Mouse (Mus musculus) kidney, embryonic 14.5 days (tissue): ENCODE results near the gene Pnkp. TPM values are rescaled to one million over a fixed set of nuclear protein-coding genes. Genes with fewer than 3 reads are reported as not detected.

Experiments used
- ATAC-seq: fragments of 200-750 bp; cut with Nextera tagmentation; 2 replicates; pipeline ENCODE4 v1.8.0; 2017; ENCODE audit warnings: moderate number of reproducible peaks, mild to moderate bottlenecking, moderate TSS enrichment, moderate library complexity; ENCODE audit not compliant: low FRiP score, low TSS enrichment
- H3K27ac ChIP-seq: fragments of 300-500 bp; sonication (generic); 2 replicates; pipeline ENCODE4 v1.5.1; 2014; ENCODE audit warnings: low read depth, mild to moderate bottlenecking, low read length, moderate library complexity, mixed read lengths
- H3K27me3 ChIP-seq: fragments of 300-500 bp; sonication (generic); 2 replicates; pipeline ENCODE4 v1.6.1; 2014; ENCODE audit warnings: mild to moderate bottlenecking, low read length; ENCODE audit not compliant: control insufficient read depth, insufficient read depth
- H3K36me3 ChIP-seq: fragments of 300-500 bp; sonication (generic); 2 replicates; pipeline ENCODE4 v1.6.1; 2014; ENCODE audit warnings: low read length, mixed read lengths; ENCODE audit not compliant: control insufficient read depth, insufficient read depth
- H3K4me1 ChIP-seq: fragments of 300-500 bp; sonication (generic); 2 replicates; pipeline ENCODE4 v1.6.1; 2014; ENCODE audit warnings: low read length, mixed read lengths; ENCODE audit not compliant: control insufficient read depth, insufficient read depth
- H3K4me2 ChIP-seq: fragments of 300-500 bp; sonication (generic); replicated peaks from 2 replicates; pipeline ENCODE4 v1.6.1; 2014; ENCODE audit warnings: low read depth, mild to moderate bottlenecking, low read length
- H3K4me3 ChIP-seq: fragments of 300-500 bp; sonication (generic); 2 replicates; pipeline ENCODE4 v1.5.1; 2014; ENCODE audit warnings: mild to moderate bottlenecking, low read length
- H3K9ac ChIP-seq: fragments of 300-500 bp; sonication (generic); 2 replicates; pipeline ENCODE4 v1.6.1; 2014; ENCODE audit warnings: low read depth, mild to moderate bottlenecking, low read length, moderate library complexity
- H3K9me3 ChIP-seq: fragments of 300-500 bp; sonication (generic); 2 replicates; pipeline ENCODE4 v1.6.1; 2016; ENCODE audit warnings: low read length; ENCODE audit not compliant: control insufficient read depth
- WGBS: fragments of 180-500 bp; shearing (Covaris S2); extraction: QIAGEN DNeasy Blood & Tissue Kit; methylation state at CpG from one replicate; pipeline ENCODE4 v1.1.7; 2014; 5-methylcytosine and 5-hydroxymethylcytosine counted together
- polyA plus RNA-seq: library from polyadenylated mRNA; unstranded; fragments of >200 nt; fragmentation: Nextera tagmentation; extraction: Ambion mirVana; gene quantifications from 2 replicates; pipeline ENCODE4 v1.2.1, GENCODE M21; 2014

Gene Pnkp
- polyA plus RNA-seq, 1 experiment from 2014 or later = 30.4 TPM

GRCm38 (mm10) chr7:44853065-44853464, 3.9 kb upstream of the Pnkp start:
- no peaks in the 10 kb centered on the region for H3K27me3 ChIP-seq
- no peak for ATAC-seq
- no peak overlapping the region for H3K4me2 ChIP-seq
- H3K27ac ChIP-seq = no peak overlapping the region
- no peaks in the 10 kb centered on the region for H3K9me3 ChIP-seq
- H3K36me3 ChIP-seq = peaks cover 16% of the 10 kb centered on the region; the same call in 1 of the 2 replicates
- H3K4me3 ChIP-seq = no peak overlapping the region; the same call in 1 of the 2 replicates
- peaks cover 31% of the 10 kb centered on the region for H3K4me1 ChIP-seq
- no peak overlapping the region for H3K9ac ChIP-seq
- WGBS = 100% methylated on average over 2 of the region's 2 CpGs

GRCm38 (mm10) chr7:44853596-44854355, 3.2 kb upstream of the Pnkp start:
- Histone ChIP-seq H3K36me3 (peaks cover 16% of the 10 kb centered on the region; the same call in 1 of the 2 replicates), H3K4me1 (peaks cover 38% of the 10 kb centered on the region), H3K4me3 (peak overlapping the region; percentile 40), H3K27me3 (no peaks in the 10 kb centered on the region), H3K4me2 (peak overlapping the region; percentile 66), H3K9ac (peak overlapping the region; percentile 52), H3K9me3 (no peaks in the 10 kb centered on the region), H3K27ac (peak overlapping the region; percentile 94)
- WGBS = 23% methylated on average over 26 of the region's 26 CpGs
- no peak for ATAC-seq

GRCm38 (mm10) chr7:44854356-44855031, 2.4 kb upstream of the Pnkp start:
- H3K36me3 ChIP-seq = peaks cover 16% of the 10 kb centered on the region; the same call in 1 of the 2 replicates
- 1% methylated on average over 45 of the region's 45 CpGs for WGBS
- ATAC-seq = peak; percentile 48
- no peaks in the 10 kb centered on the region for H3K27me3 ChIP-seq
- peaks cover 38% of the 10 kb centered on the region for H3K4me1 ChIP-seq
- H3K9me3 ChIP-seq = no peaks in the 10 kb centered on the region
- H3K27ac ChIP-seq = peak overlapping the region; percentile 94
- peak overlapping the region; percentile 52 for H3K9ac ChIP-seq
- H3K4me3 ChIP-seq = peak overlapping the region; percentile 40
- peak overlapping the region; percentile 66 for H3K4me2 ChIP-seq

- Histone ChIP-seq H3K36me3 (peaks cover 16% of the 10 kb centered on the region; the same call in 1 of the 2 replicates), H3K9ac (peak overlapping the region; percentile 52; the same call in 1 of the 2 replicates), H3K27me3 (no peaks in the 10 kb centered on the region), H3K4me3 (peak overlapping the region; percentile 40), H3K27ac (peak overlapping the region; percentile 94), H3K4me1 (peaks cover 38% of the 10 kb centered on the region), H3K9me3 (no peaks in the 10 kb centered on the region), H3K4me2 (peak overlapping the region; percentile 66)
- 42% methylated on average over 10 of the region's 10 CpGs for WGBS
- ATAC-seq = no peak
Measured at GRCm38 (mm10) chr7:44855036-44855435, 1.9 kb upstream of the Pnkp start.

GRCm38 (mm10) chr7:44856265-44856916, 548 bp upstream of the Pnkp start:
- Histone ChIP-seq H3K36me3 (peaks cover 18% of the 10 kb centered on the region; the same call in 1 of the 2 replicates), H3K4me2 (peak overlapping the region; percentile 64), H3K27me3 (no peaks in the 10 kb centered on the region), H3K27ac (peak overlapping the region; percentile 81; the same call in 1 of the 2 replicates), H3K4me3 (peak overlapping the region; percentile 66), H3K9ac (peak overlapping the region; percentile 69; the same call in 1 of the 2 replicates), H3K4me1 (peaks cover 36% of the 10 kb centered on the region), H3K9me3 (no peaks in the 10 kb centered on the region)
- 64% methylated on average over 9 of the region's 9 CpGs for WGBS
- ATAC-seq = no peak

GRCm38 (mm10) chr7:44857905-44858304, 966 bp downstream of the Pnkp start:
- Histone ChIP-seq H3K9me3 (no peaks in the 10 kb centered on the region), H3K27me3 (no peaks in the 10 kb centered on the region), H3K36me3 (peaks cover 22% of the 10 kb centered on the region), H3K4me1 (peaks cover 36% of the 10 kb centered on the region), H3K4me3 (peak overlapping the region; percentile 66), H3K4me2 (peak overlapping the region; percentile 64), H3K27ac (no peak overlapping the region), H3K9ac (peak overlapping the region; percentile 69)
- ATAC-seq = no peak
- 29% methylated on average over 8 of the region's 8 CpGs for WGBS

- Histone ChIP-seq H3K27ac (no peak overlapping the region), H3K9ac (no peak overlapping the region), H3K9me3 (no peaks in the 10 kb centered on the region), H3K36me3 (peaks cover 36% of the 10 kb centered on the region), H3K4me3 (no peak overlapping the region), H3K27me3 (no peaks in the 10 kb centered on the region), H3K4me2 (no peak overlapping the region), H3K4me1 (peaks cover 28% of the 10 kb centered on the region)
- no peak for ATAC-seq
- 89% methylated on average over 11 of the region's 11 CpGs for WGBS
Measured at GRCm38 (mm10) chr7:44859896-44860295, 3.0 kb downstream of the Pnkp start.

- Histone ChIP-seq H3K4me2 (no peak overlapping the region; the same call in 1 of the 2 replicates), H3K4me3 (no peak overlapping the region), H3K9ac (no peak overlapping the region), H3K36me3 (peaks cover 45% of the 10 kb centered on the region), H3K27me3 (no peaks in the 10 kb centered on the region), H3K27ac (no peak overlapping the region; the same call in 1 of the 2 replicates), H3K4me1 (peaks cover 28% of the 10 kb centered on the region), H3K9me3 (no peaks in the 10 kb centered on the region)
- ATAC-seq = peak; percentile 33
- WGBS = 61% methylated on average over 22 of the region's 22 CpGs
Measured at GRCm38 (mm10) chr7:44860576-44861428, 3.9 kb downstream of the Pnkp start.
